Mouse (Mus musculus) MEL (cell line): ENCODE measurements at regions not wholly inside any gene's neighbourhood (a gene's known extent, or its start where the extent isn't known, plus 50 kb on each side); places are given as distances from the start of the nearest gene placed in this dataset.

Experiments
- CHD1 ChIP-seq: IDR thresholded peaks from 2 replicates; pipeline ENCODE4 v1.6.1; 2012; ENCODE audit warnings: low read depth, mild to moderate bottlenecking, inconsistent platforms, low read length, improper control_type of control experiment
- CHD2 ChIP-seq: IDR thresholded peaks from 2 replicates; pipeline ENCODE4 v1.6.1; 2011; ENCODE audit warnings: low read length, improper control_type of control experiment
- CTCF ChIP-seq, 3 experiments: IDR thresholded peaks in 2 of 3; conservative IDR thresholded peaks in 1 of 3; 2 replicates each; pipeline ENCODE4 v1.5.1; 2011 to 2012; ENCODE audit warnings: low read length in 3 of 3, low read depth in 2 of 3, mild to moderate bottlenecking in 2 of 3, improper control_type of control experiment in 1 of 3, inconsistent platforms in 1 of 3, mixed read lengths in 1 of 3, moderate library complexity in 1 of 3; ENCODE audit not compliant: control insufficient read depth in 1 of 3, insufficient read depth in 1 of 3, poor library complexity in 1 of 3, severe bottlenecking in 1 of 3
- E2F4 ChIP-seq: IDR thresholded peaks from 2 replicates; pipeline ENCODE4 v1.6.1; 2011; ENCODE audit warnings: low read depth, low read length, improper control_type of control experiment, borderline replicate concordance
- GATA1 ChIP-seq: IDR thresholded peaks from 2 replicates; pipeline ENCODE4 v1.6.1; 2011; ENCODE audit warnings: low read depth, low read length, improper control_type of control experiment
- KAT2A ChIP-seq: conservative IDR thresholded peaks from 2 replicates; pipeline ENCODE4 v1.6.1; 2012; ENCODE audit warnings: low read depth, low read length, improper control_type of control experiment, inconsistent platforms
- POLR2A ChIP-seq, 2 experiments: IDR thresholded peaks; 2 replicates each; pipeline ENCODE4 v1.6.1; 2011 to 2012; ENCODE audit warnings: low read length in 2 of 2, mild to moderate bottlenecking in 2 of 2, control low read depth in 1 of 2, improper control_type of control experiment in 1 of 2, low read depth in 1 of 2, moderate library complexity in 1 of 2; ENCODE audit not compliant: control insufficient read depth in 1 of 2, insufficient read depth in 1 of 2, poor library complexity in 1 of 2
- POLR2AphosphoS5 ChIP-seq: IDR thresholded peaks from 2 replicates; pipeline ENCODE4 v1.6.1; 2012; ENCODE audit warnings: low read depth, borderline replicate concordance, mild to moderate bottlenecking, inconsistent platforms, low read length, moderate library complexity, mixed read lengths
- RCOR1 ChIP-seq: IDR thresholded peaks from 2 replicates; pipeline ENCODE4 v1.6.1; 2012; ENCODE audit warnings: low read depth, mild to moderate bottlenecking, inconsistent platforms, low read length, improper control_type of control experiment
- ZC3H11A ChIP-seq: IDR thresholded peaks from 2 replicates; pipeline ENCODE4 v1.6.1; 2012; ENCODE audit warnings: low read depth, mild to moderate bottlenecking, inconsistent platforms, low read length, improper control_type of control experiment

DNA sequence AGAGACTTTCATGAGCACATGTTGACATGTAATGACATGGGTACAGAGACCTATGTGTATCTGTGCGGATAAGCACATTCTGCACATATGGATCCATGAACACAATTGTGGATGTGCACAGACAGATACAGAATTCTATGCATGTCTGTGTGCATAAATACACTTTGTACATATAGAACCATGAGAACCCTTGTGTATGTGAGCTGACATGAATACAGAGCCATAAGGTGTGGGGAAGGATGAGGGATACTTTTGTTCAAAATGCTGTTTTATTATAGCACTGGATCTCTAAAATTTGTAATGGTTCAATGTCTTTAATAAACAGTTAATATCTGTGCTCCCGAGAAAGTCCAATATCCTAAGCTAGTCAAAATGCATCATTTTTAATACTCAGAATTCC is 253.1 kb upstream of the Tram1l1 start:
- no peak for TF ChIP-seq POLR2A (IDR thresholded peaks at IDR 0.05; ENCODE audit: control insufficient read depth in 1 of 2, insufficient read depth in 1 of 2, low read depth in 1 of 2, low read length in 2 of 2, poor library complexity in 1 of 2)
- no peak for TF ChIP-seq CTCF (IDR thresholded peaks at IDR 0.05 in 2 of 3, conservative IDR thresholded peaks at IDR 0.05 in 1 of 3; ENCODE audit: control insufficient read depth in 1 of 3, insufficient read depth in 1 of 3, low read depth in 2 of 3, low read length in 3 of 3, poor library complexity in 1 of 3, severe bottlenecking in 1 of 3)
- no peak for TF ChIP-seq CHD2
- no peak for TF ChIP-seq CHD1
- no peak for TF ChIP-seq POLR2AphosphoS5
- no peak for TF ChIP-seq ZC3H11A
- no peak for TF ChIP-seq E2F4
- no peak for TF ChIP-seq KAT2A
- TF ChIP-seq GATA1 = no peak
- TF ChIP-seq RCOR1 = no peak
